Mouse (Mus musculus) myocyte (in vitro differentiated cells): ENCODE measurements around the gene Fmo5.

Experiments
- CEBPB ChIP-seq: IDR thresholded peaks from 2 replicates; pipeline ENCODE4 v1.6.1; 2011; ENCODE audit warnings: mild to moderate bottlenecking, moderate library complexity; ENCODE audit not compliant: poor library complexity, insufficient read depth, severe bottlenecking
- E2F4 ChIP-seq: IDR thresholded peaks from one replicate; pipeline ENCODE4 v1.6.1; 2011; ENCODE audit warnings: mild to moderate bottlenecking, control low read depth, moderate library complexity; ENCODE audit not compliant: insufficient read depth
- MAX ChIP-seq: IDR thresholded peaks from one replicate; pipeline ENCODE4 v1.6.1; 2011; ENCODE audit warnings: low read depth, mild to moderate bottlenecking, control low read depth
- MYOD1 ChIP-seq, 3 experiments: IDR thresholded peaks; one replicate each; pipeline ENCODE4 v1.6.1; 2011; ENCODE audit warnings: control low read depth in 2 of 3, low read depth in 2 of 3, mild to moderate bottlenecking in 2 of 3, moderate library complexity in 1 of 3; ENCODE audit not compliant: insufficient read length in 2 of 3, control insufficient read depth in 1 of 3
- MYOG ChIP-seq, 3 experiments: IDR thresholded peaks; one replicate each; pipeline ENCODE4 v1.6.1; 2011; ENCODE audit warnings: control low read depth in 2 of 3, low read depth in 2 of 3, mild to moderate bottlenecking in 2 of 3; ENCODE audit not compliant: insufficient read length in 2 of 3, control insufficient read depth in 1 of 3, insufficient read depth in 1 of 3
- POLR2A ChIP-seq: IDR thresholded peaks from one replicate; pipeline ENCODE4 v1.6.1; 2011; ENCODE audit warnings: low read depth, mild to moderate bottlenecking, control low read depth, moderate library complexity; ENCODE audit not compliant: insufficient read length
- POLR2AphosphoS2 ChIP-seq: IDR thresholded peaks from one replicate; pipeline ENCODE4 v1.6.1; 2011; ENCODE audit warnings: low read depth, control low read depth; ENCODE audit not compliant: insufficient read length
- REST ChIP-seq: IDR thresholded peaks from one replicate; pipeline ENCODE4 v1.6.1; 2011; ENCODE audit warnings: mild to moderate bottlenecking, control low read depth, moderate library complexity; ENCODE audit not compliant: insufficient read depth, insufficient read length
- SRF ChIP-seq: IDR thresholded peaks from one replicate; pipeline ENCODE4 v1.6.1; 2011; ENCODE audit warnings: low read depth; ENCODE audit not compliant: control insufficient read depth, insufficient read length
- TCF12 ChIP-seq: IDR thresholded peaks from one replicate; pipeline ENCODE4 v1.6.1; 2011; ENCODE audit warnings: mild to moderate bottlenecking, control low read depth; ENCODE audit not compliant: poor library complexity, insufficient read depth, severe bottlenecking
- TCF3 ChIP-seq: IDR thresholded peaks from one replicate; pipeline ENCODE4 v1.6.1; 2011; ENCODE audit warnings: low read depth, control low read depth; ENCODE audit not compliant: insufficient read length
- USF1 ChIP-seq: IDR thresholded peaks from one replicate; pipeline ENCODE4 v1.6.1; 2011; ENCODE audit warnings: low read depth, mild to moderate bottlenecking, control low read depth, moderate library complexity

GRCm38 (mm10) chr3:97596796-97597195, 31.8 kb upstream of the Fmo5 start:
- TF ChIP-seq E2F4, result no peak
- TF ChIP-seq SRF, result no peak
- no peak for TF ChIP-seq MYOG (IDR thresholded peaks at IDR 0.05; ENCODE audit: control insufficient read depth in 1 of 3, insufficient read depth in 1 of 3, insufficient read length in 2 of 3, low read depth in 2 of 3)
- TF ChIP-seq POLR2A, result no peak
- TF ChIP-seq CEBPB, result no peak
- no peak for TF ChIP-seq MAX
- TF ChIP-seq POLR2AphosphoS2, result no peak
- TF ChIP-seq TCF12, result no peak
- TF ChIP-seq REST, result no peak
- TF ChIP-seq MYOD1 (IDR thresholded peaks at IDR 0.05; ENCODE audit: control insufficient read depth in 1 of 3, insufficient read length in 2 of 3, low read depth in 2 of 3), result no peak
- TF ChIP-seq USF1, result no peak
- TF ChIP-seq TCF3, result no peak
